Mouse (Mus musculus) cerebellum, adult 11 months (tissue): ENCODE measurements at regions not wholly inside any gene's neighbourhood (a gene's known extent, or its start where the extent isn't known, plus 50 kb on each side); places are given as distances from the start of the nearest gene placed in this dataset.
A peak's percentile ranks its signal among the peaks of the same experiment; 100 is the strongest.

Experiments
- DNase-seq: peaks from one replicate; pipeline ENCODE4 v3.0.0; 2022

DNA sequence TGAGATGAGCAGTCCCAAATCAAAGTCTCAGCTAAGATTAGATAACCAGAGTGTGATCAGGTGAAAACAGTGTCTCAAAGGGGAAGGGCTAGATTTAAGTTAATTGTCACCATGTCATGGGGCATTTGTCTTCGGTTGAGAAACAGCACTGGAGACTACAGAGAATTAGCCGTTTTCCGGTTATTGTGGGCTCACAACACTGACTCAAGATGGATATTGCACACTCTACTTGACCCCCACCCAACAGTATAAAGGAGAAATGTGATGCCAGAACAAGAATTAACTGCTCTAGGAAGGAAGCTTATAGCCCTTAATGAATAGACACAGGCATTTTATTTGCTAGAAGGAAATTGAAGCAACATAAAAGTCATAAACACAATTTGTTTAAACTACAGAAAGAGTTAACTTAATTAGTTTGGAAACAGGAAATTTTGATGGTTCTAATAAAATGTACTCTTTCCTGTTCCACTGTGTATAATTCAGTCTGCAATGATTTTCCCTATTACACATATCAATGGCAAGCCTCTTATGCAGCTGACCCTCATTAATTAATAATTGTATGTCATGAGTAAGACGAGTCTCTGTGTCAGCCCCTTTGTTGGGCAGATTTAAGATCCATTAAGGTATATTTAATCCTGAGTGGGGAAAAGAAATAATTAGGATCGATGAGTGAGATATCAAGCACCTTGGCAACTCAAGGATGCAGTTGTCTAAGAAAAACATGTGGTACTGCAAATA lies 277.4 kb upstream of the Tmeff2 start:
- DNase-seq, result no peak

DNA sequence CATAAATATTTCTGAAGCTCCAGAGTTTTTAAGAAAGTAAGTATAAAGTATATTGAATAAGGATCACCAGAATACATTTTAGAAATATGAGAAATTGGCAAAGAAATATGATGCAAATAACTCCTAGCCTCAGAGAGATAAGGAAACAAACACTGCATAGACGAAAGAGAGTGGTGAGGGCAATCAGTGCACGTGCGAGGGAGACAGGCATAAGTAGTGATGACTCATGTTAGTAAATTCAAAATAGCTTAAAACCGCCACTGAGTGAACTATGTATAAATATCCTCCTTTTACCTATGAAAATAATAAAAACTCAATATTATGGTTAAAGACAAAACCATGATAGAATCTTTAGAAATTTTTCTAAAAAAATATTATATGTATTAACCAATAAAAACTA lies 271.4 kb upstream of the Tmeff2 start:
- DNase-seq, result no peak

DNA sequence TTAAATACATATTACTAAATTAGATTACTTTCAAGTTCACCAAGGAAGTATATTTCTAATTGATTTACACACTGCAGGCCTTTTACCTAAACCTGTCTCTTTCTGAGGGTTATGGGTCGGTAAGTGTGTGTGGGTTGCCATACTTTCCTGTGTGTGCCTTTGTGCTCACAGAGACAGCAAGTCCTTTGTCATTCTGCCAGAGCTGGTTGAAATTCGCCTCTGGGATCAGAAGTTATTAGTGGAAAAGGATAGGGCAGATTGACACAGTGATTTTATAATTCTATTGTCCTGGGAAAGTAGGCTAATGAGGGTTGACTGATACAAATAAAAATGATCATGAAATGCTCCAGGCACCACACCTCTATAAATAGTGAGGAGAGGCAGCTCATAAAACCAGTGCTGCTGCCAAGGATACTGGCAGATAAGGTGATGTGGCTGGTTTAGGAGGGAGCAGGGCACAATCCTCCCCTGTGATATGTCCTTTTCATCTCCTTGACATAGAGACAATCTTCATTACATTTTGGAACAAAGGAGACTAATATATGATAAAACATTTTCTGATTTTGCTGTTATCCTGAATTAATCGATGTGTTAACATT lies 270.9 kb upstream of the Tmeff2 start:
- peak; percentile 1 for DNase-seq

DNA sequence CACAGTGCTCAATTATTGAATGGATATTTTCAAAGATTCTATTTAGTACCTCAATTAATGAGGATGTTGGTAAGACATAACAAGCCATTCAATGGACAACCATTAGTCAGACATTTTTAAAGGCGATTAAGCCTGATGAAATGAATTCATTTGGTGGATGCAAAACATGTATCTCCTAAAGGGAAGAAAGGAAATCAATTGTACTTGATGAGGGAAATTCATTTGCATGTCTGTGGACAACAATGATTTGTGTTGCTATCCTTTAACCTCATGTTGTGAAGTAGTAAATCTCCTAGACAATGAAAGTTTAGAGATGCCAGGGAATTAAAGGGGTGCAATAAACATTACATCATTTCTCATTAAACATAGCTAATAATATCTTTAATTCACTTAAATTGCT lies 262.5 kb upstream of the Tmeff2 start:
- DNase-seq, result no peak

DNA sequence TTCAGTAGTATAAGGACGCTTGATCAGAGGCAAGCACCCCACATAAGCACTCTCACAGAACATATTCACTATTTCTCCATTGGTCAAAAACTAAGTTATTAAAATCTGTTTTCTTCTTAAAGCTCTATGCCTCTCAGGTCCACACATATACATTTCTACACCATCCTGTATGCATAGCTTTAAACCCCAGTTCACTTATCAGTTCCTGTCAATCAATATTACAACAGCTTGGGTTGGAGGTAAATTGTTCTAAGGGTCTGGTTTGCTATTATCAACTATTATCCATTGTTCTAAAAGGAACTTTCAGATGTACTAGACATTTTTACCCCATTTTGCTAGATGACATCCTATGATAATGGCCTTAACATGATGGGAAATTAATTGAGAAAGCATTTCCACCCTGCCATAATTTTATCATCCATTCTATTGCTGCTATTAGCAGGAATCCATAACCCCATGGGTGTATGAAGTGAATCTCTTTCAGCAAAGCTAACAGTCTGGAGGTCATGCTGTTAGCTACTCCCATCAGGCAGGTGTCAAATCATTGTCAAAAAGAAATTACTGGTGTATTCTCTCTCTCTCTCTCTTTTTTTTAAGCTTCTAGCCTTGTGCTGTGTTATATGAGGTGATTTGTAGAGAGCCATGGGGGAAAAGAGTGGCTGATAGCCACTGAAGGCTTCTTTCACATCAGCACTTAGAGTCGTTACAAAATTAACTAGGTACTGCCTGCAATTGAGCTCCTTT lies 253.3 kb upstream of the Tmeff2 start:
- DNase-seq, result no peak

DNA sequence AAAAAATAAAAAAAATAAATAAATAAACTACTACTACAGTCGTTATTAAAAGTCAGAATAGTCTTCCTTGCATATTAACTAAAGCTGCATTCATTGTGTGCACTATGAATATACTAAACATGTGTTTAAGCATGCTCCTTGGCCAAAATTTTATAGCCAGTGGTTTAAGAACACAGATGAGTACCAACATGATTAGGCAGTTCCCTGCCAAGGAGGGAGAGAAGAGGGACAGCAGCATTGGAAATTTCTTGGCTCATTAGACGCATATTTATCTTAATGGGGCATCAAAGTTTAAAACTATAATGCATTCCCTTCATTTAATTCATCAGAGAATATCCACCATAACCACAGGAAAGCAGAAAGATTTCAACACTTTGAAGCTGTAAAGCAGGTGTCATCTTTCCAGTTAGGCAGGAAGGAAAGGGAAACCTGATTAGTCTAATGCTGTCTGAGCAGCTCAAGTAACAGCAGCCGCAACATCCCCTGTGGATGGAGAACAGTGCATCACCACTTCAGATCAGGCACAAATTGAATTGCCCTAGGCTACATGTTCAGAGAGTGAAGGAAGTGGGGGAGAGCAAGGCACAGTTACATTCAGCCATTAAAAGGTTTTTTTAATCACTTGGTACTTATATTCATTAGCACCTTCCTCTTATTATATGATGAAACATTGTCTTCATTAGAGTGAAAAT lies 248.3 kb upstream of the Tmeff2 start:
- DNase-seq, result no peak

DNA sequence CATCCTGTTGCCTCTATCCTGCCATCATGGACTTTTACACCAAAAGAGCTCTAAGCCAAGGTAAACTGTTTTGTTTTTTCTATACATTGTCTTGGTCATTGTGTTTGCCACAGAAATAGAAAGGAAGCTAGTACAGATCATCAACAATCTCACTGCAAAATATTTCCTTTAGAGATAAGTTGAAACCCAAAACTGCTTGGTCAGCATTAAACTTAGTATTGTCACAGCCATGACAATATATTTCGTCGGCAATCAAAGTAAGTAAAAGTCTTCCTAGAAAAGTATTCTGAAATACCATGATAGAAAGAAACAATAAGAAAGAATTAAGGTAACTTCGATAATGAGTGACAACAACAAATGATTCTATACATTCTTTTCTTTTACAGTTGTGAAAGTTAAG lies 235.3 kb upstream of the Tmeff2 start:
- DNase-seq, result no peak

DNA sequence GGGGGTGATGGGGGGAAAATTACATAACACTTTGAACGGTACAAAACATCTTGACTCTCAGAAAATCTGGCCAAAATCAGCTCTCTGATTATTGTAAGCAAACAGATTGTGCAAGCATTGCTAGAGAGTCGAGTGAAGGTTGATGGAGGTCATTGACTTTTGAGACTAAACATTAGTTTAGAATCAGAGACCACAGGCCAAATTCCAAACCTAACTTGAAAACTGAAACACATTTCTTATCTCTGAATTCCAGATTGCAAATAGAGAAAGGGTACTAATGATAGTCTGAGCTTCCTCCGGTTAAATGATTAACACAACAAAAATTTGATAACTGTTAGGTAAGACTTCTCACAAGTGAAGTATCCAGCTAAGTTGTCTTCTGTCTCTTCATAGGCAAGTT lies 217.5 kb upstream of the Tmeff2 start:
- DNase-seq, result no peak

DNA sequence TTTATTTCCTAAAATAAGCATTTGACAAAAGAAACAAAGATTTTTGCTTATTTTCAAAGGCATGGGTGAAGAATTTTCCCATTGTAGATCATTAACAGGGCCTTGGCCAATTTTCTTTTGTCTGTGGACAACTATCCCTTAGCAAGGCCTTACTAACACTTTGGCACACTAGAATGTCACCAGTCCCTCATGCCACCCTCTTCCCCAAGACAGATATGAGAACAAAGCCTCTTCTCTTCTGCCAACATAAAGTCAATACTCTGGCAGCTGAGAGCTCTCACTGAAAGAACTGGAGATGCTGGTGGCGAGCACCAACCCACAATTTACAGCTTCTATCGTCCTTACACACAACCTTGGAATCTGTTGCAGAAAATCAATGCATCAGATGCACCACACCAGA lies 215.1 kb upstream of the Tmeff2 start:
- DNase-seq, result no peak

DNA sequence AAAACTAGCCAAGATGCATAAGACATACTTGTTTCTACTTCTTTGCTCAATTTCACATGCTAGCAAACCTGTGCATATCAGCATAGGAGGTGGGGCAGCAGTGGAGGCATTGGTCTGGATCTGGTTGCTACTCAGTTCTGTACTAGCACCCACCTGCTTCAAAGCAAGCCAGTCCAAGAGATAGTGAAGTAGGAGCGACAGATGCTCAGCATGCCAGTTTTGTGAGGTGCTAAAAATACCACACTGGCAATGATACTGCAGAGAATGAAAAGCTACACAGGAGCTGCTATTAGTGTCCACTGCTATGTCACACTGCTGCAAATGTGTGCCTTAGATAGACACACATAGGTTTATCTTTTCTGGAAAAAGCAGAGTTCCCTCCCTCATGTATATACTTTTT lies 203.5 kb upstream of the Tmeff2 start:
- DNase-seq, result no peak

DNA sequence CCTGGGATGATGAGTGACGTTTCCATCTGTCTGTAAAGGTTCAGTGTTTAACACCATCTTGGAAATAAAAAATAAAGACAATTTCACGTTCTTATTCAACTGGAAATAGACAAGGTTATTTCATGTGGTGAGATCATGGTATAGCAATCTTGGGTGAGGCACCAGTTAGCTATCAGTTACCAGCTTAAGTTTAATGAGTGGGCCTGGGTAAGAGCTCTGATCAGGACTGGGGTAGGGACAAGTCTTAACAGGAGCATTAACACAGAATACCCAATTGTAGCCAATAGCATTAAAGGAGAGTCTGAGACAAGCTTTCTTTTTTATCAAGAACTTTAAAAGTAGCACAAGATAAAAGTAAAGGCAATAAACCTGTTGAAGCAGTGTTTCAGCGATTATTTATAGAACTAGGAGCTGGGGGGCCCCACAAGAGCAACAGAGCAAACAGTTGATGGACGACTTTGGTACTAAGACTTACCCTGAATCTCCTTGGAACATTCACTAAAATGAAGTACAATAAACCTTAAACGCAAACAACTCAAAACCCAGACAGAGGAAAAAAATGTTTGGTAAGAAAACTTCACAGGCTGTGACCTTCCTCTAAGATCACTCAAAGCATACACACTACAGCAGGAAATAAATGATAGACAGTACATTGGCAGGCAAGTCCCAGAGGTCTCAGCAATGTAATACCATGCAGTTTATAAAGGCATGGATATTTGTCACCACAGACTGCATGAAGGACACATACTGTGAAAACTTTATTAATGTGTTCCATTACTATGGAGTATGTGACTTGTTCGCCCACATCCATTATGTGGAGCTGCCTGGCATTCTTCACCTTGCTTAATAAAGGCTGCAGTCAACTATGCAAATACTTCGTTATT lies 202.9 kb upstream of the Tmeff2 start:
- DNase-seq, result no peak

DNA sequence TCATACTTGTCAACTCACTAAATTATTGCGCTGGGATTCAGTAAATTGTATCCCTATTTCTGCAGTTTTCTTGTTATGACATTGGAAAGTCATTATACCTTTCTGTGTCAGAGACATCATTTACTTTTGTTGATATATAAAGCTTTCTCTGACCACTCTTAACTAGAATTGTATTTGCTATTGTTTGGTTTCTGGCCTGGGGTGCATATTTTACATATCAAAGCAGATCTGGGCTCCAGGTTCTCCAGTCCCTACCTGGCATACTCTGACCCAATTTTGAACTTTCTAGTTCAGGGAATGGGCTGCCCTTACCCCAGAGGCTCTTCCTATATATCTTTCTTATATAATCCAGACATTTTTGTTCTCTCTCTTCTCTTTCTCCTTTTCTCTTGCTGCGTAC lies 195.8 kb upstream of the Tmeff2 start:
- DNase-seq, result no peak

DNA sequence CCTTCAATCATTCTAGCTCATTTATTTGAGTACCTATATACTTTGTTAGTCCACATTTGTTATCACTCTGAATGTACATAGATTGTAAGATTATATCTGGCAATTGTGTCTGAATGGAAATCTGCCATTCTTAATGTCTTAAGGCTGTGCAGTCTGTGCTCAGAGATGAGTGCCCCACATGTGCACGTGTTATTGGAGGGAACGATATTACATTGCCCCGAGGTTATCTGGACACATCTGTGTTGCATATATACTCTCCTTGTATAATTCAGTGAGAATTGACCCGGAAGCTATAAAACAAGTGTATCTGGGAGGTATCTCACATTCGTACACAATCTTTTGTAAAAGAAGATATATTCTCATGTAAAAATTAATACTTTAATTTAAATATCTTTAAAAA lies 155.4 kb upstream of the Tmeff2 start:
- no peak for DNase-seq

DNA sequence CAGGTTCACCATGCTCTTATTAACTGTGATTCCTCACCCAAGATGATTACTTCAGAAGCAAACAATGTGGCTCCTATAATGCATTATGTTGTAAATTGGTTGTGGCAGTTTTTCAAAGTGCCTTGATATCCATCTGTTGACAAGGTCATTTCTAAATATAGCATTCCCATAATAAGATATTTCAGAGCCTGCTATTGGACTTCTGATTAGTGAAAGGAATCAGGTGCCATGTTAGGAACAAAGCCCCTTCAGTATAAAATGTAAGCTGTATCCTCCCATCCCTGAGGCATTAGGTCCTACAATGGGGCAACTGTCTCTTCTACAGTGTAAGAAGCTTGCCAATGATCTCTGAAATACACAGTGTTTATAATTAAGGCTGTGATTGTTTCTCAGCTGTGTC lies 130.2 kb upstream of the Tmeff2 start:
- no peak for DNase-seq

DNA sequence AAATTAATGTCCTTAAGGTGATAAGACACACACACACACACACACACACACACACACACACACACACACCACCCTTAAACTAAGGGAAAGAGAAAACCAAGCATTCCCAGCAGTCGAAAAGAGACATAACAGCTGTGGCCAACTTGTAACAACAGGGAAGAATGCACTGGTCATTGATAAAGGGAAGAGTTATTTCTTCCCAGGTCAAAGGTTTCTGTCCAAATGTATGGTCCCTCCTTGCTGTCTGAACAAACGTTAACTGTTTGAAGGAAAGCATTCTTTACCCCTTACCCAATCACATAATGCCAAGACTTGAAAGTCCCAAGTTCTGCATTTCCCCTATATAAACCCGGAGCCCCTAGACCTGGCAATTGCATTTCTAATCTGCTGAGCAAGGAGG lies 105.2 kb upstream of the Tmeff2 start:
- DNase-seq, result no peak

DNA sequence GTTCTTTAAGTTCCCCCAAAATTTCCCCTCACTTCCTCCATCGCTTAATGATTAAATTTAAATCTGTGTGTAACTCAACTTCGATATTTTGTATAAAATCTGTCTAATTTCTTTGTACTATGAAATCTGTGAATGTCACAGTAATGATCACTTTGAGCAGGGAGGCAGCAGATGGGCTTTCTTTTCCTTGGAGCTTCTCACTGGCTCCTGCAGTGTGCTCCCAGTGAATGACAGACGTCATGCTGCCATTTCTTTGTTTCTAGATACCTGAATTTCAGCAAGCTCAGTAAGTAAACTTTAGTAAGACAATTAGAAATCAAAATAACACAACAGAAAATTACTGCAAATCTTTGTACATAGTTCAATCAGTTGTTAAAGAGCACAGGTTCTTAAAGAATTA lies 102.3 kb upstream of the Tmeff2 start:
- DNase-seq, result no peak

DNA sequence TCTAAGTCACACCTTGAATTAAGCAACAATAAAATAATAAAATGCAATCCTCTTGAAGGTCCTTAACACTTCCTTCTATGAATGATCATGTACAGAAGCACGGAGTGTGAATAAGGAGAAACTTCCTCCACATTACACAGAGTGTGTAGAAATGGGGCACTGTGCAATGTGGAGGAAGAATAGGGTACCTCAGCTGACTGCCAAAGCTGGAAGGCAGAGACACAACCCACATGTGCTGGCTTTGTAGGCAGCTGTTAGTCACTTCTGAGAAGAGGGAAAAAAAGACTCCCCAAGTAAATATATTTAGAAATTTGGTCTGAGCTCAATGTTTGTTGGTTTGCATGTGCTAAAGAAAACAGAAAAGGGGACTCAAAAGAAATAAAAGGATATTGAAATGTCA lies 94.1 kb upstream of the Tmeff2 start:
- DNase-seq, result no peak

DNA sequence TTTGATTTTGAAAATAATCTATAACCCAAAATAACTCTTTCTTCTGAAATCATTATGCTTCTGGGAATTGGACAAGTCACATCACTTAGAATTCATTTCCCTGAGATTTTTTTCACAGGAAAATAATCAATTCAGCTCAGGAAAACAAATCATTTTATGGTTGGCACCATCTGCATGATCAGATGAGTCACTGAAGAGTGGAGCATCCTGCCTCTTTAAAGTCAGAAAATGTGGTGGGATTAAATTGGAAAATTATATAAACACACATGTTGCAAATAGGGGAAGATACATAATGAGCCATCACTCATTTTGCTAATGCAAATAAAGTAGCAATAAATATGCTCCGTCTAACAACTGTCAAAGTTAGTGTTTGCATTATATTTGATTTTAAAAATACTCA lies 93.6 kb upstream of the Tmeff2 start:
- no peak for DNase-seq

DNA sequence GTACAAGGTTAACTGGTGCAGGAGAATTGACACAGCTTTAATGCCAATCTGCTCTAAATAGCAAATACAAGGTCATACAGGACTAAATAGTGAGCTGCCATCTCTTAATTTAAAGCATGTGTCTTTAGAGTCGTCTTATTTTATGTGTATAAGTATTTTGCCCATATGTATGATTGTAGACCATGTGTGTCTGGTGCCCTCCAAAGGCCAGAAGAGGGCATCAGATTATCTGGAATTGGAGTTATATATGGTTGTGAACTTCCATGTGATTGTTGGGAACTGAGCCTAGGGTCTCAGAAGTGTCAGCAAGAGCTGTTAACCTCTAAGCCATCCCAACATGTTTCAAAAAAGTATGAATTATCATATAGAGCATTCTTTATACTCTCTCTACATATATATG lies 68.8 kb upstream of the Tmeff2 start:
- no peak for DNase-seq

DNA sequence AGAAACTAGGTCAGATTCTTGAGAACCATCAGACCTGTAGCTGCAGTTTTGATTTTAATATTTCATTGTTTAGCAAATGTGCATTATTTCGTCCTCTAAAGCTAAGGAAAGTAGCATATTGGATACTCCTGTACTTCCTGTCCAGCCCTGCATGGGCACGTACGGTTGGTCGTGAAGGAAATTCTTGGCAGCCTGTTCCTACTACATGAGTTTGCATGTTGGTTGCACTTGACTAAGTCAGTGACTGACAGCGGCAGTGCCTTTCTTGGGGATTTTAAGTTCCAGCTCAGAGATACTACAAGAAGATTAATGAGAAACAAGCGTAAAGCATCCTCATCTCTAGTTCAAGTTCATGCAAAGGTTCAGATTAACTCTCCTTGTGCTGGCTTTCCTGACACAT lies 64.3 kb upstream of the Tmeff2 start:
- DNase-seq, result no peak

DNA sequence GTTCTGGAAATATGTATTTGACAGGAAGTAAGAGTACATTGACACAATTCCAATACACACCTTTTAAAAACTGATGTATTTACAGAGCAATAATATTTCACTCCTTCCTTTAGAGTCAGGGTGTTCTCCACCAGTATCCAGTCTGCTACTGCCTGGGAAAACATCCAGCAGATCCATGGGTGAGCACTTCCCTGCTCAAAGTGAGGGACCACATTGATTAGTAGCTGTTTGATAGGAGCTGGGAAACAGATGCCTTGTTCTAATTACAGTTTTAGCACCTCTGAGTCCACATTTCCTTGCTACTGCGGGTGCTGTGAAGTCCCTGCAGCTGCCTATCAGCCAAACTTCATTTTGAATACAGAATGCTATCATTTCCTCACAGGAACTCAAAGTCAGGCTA lies 53.3 kb upstream of the Tmeff2 start:
- no peak for DNase-seq
